Mouse (Mus musculus) spleen, adult 12 weeks (tissue): ENCODE data around the gene C87414.
"Not testable (repeated sequence)": the region's sequence is repeated elsewhere in the genome, so short reads cannot be mapped to it uniquely, and the experiment has no call there.

Experiments
- DNase-seq: peaks from one replicate; pipeline ENCODE4 v3.0.0; 2022; ENCODE audit warnings: low spot score

C87414 gene

GRCm38 (mm10) chr5:93671451-93671850 is at the start of gene C87414:
TSS of gene C87414 (minus strand) at chr5:93671551.
- DNase-seq: not testable (repeated sequence)

GRCm38 (mm10) chr5:93684661-93685060 is 13.3 kb upstream of the C87414 start:
- DNase-seq: not testable (repeated sequence)
